Mouse (Mus musculus) liver, embryonic 14.5 days (tissue): Measurements from ENCODE around the gene Rbm6. TPM values are rescaled to one million over a fixed set of nuclear protein-coding genes. Genes with fewer than 3 reads are reported as not detected.

ENCODE experiments used
- ATAC-seq: fragments of 200-750 bp; cut with Nextera tagmentation; 2 replicates; pipeline ENCODE4 v1.8.0; 2017; ENCODE audit warnings: moderate number of reproducible peaks, mild to moderate bottlenecking, moderate library complexity; ENCODE audit not compliant: insufficient read depth
- DNase-seq, 3 experiments: peaks; one replicate each; pipeline ENCODE4 v3.0.0-alpha.2; 2012 to 2013; ENCODE audit warnings: low read depth in 3 of 3, low spot score in 3 of 3
- H3K27ac ChIP-seq: fragments of 300-500 bp; sonication (generic); 2 replicates; pipeline ENCODE4 v1.5.1; 2014; ENCODE audit warnings: moderate library complexity, mild to moderate bottlenecking, control low read depth, inconsistent platforms
- H3K27me3 ChIP-seq: fragments of 300-500 bp; sonication (generic); 2 replicates; pipeline ENCODE4 v1.6.1; 2014; ENCODE audit warnings: mild to moderate bottlenecking, low read length, moderate library complexity; ENCODE audit not compliant: control insufficient read depth, insufficient read depth
- H3K36me3 ChIP-seq: fragments of 300-500 bp; sonication (generic); replicated peaks from 2 replicates; pipeline ENCODE4 v1.6.1; 2014; ENCODE audit warnings: low read depth; ENCODE audit not compliant: control insufficient read depth, insufficient read depth
- H3K4me1 ChIP-seq, 2 experiments: fragments of 200-500 bp in 1 of 2; fragments of 300-500 bp in 1 of 2; sonication (generic) in 1 of 2; replicated peaks; 2 replicates each; pipeline ENCODE4 v1.6.1; 2012 to 2014; ENCODE audit warnings: antibody characterized with exemption in 1 of 2, inconsistent platforms in 1 of 2, low read length in 1 of 2; ENCODE audit not compliant: control insufficient read depth in 2 of 2, insufficient read depth in 2 of 2
- H3K4me2 ChIP-seq: fragments of 300-500 bp; sonication (generic); 2 replicates; pipeline ENCODE4 v1.6.1; 2014; ENCODE audit warnings: low read depth, mild to moderate bottlenecking, control low read depth, moderate library complexity
- H3K4me3 ChIP-seq, 2 experiments: fragments of 200-500 bp in 1 of 2; fragments of 300-500 bp in 1 of 2; sonication (generic) in 1 of 2; 2 replicates each; pipeline ENCODE4 v1.5.1; 2012 to 2014; ENCODE audit warnings: low read depth in 2 of 2, low read length in 2 of 2, mild to moderate bottlenecking in 2 of 2, control low read depth in 1 of 2, inconsistent platforms in 1 of 2, moderate library complexity in 1 of 2; ENCODE audit not compliant: insufficient read depth in 1 of 2
- H3K9ac ChIP-seq: fragments of 300-500 bp; sonication (generic); replicated peaks from 2 replicates; pipeline ENCODE4 v1.6.1; 2014; ENCODE audit warnings: mild to moderate bottlenecking, control low read depth, moderate library complexity
- H3K9me3 ChIP-seq: fragments of 300-500 bp; sonication (generic); 2 replicates; pipeline ENCODE4 v1.6.1; 2016; ENCODE audit warnings: low read length, mixed read lengths; ENCODE audit not compliant: control insufficient read depth
- CTCF ChIP-seq: IDR thresholded peaks from 2 replicates; pipeline ENCODE4 v1.5.1; 2016; ENCODE audit warnings: antibody characterized with exemption, low read depth, control low read depth
- EP300 ChIP-seq: IDR thresholded peaks from 2 replicates; pipeline ENCODE4 v1.6.1; 2016; ENCODE audit warnings: antibody characterized with exemption, low read depth
- WGBS: fragments of 180-500 bp; shearing (Covaris S2); extraction: QIAGEN DNeasy Blood & Tissue Kit; methylation state at CpG from one replicate; pipeline ENCODE4 v1.1.7; 2014; ENCODE audit not compliant: insufficient replicate concordance; 5-methylcytosine and 5-hydroxymethylcytosine counted together
- polyA plus RNA-seq, 2 experiments: library from polyadenylated mRNA; depleted of rRNA in 1 of 2; stranded (reverse) in 1 of 2; unstranded in 1 of 2; fragments of >200 nt; fragmentation: Nextera tagmentation in 1 of 2; extraction: Ambion mirVana in 1 of 2; gene quantifications; 2 replicates each; pipeline versions ENCODE4 v1.2.1 to v1.2.3; 2012 to 2014

Rbm6 gene
- polyA plus RNA-seq, 2 experiments, result 18.9 to 20.9 TPM

DNA sequence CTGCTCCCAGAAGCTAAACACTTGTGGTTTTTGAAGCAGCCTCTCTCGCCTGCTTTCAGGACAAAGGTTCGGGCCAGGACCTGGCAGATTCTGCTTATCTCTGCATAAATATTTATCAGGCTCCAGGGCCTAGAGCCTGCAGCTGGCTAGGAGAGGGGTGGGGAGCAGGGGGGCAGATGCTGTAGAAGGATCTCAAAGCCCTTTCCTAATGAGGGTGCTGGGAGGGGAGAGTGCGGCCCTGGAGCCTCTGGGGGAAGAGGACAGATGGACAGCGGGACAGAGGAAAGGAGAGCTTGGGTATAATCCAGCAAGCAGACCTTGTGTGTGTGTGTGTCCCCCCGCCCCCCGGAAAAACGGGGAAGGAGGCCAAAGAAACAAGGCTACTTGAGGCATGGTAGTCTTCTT, 138.5 kb downstream of the Rbm6 start:
- no peak for DNase-seq
- Histone ChIP-seq H3K36me3 (peaks cover 14% of the 10 kb centered on the region), H3K4me2 (no peak overlapping the region), H3K9ac (no peak overlapping the region), H3K27ac (no peak overlapping the region), H3K27me3 (peaks cover 23% of the 10 kb centered on the region), H3K4me1 (peaks cover 0 to 19% of the 10 kb centered on the region in 2 experiments; a peak in 2 of 4 replicates), H3K4me3 (no peak overlapping the region), H3K9me3 (no peaks in the 10 kb centered on the region)
- no peak for ATAC-seq
- no peak for TF ChIP-seq CTCF
- WGBS, result 31% methylated on average over 7 of the region's 7 CpGs

DNA sequence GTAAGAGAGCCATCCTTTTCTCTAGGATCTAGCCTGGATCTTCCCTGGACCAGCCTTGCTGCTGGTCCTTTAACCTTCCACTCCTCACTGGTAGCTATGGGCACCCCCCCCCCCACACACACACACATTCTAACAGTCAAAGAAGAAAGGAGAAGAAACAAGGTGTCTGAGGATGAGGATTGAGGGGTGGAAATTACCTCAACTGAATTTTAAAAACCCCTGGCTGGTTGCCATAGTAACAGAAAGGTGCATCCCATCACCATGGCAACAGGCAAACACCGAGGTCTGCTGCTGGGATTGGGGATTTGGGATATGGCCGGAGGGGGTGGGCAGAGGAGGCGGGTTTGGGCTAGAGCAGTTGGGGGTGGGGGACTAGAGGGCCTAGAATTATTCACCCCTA, 143.3 kb downstream of the Rbm6 start:
- Histone ChIP-seq H3K4me2 (no peak overlapping the region), H3K9me3 (no peaks in the 10 kb centered on the region), H3K36me3 (no peaks in the 10 kb centered on the region), H3K27me3 (peaks cover 2% of the 10 kb centered on the region; the same call in 1 of the 2 replicates), H3K27ac (no peak overlapping the region), H3K4me1 (peaks cover 0 to 4% of the 10 kb centered on the region in 2 experiments; a peak in 2 of 4 replicates), H3K9ac (no peak overlapping the region), H3K4me3 (no peak overlapping the region)
- WGBS, result 50% methylated on average over 3 of the region's 3 CpGs
- no peak for DNase-seq
- TF ChIP-seq CTCF (no peak), EP300 (no peak)
- ATAC-seq, result no peak

DNA sequence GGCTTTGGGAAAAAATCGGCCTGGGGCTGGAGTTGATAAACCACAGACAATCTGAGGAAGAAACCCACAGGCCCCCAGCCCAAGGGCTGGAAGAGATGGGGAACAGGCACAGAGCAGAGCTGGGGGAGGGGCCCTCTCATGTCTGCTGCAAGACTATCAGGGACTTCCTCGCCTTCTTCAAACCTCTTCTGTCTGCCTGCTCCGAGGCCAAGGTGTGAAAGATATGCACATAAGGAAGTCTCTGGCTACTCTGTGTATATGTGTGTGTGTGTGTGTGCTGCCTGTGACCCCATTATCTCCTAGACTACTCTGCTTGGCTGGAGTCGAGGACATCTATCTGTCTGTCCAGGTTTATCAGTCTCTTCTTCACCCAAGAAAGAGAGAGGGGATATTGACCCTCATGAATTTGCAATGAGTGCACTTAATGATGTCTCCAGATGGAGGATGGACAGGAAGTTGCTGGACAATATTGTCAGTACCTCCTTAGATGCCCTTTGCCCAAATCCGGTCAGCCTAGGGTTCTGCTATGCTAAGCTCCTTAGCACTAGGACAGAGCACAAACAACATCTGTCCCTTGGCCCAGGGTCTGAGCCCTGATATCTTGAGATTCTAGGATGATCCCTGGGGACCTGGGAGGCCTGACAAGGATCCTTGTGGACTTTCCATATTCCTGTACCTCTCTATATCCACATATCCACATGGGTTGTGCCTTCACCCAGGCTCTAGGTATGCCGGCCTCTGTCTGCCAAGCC, 143.9 kb downstream of the Rbm6 start:
- H3K4me2 ChIP-seq, result no peak overlapping the region
- peaks cover 0 to 9% of the 10 kb centered on the region in 2 experiments; a peak in 2 of 4 replicates for H3K4me1 ChIP-seq
- no peaks in the 10 kb centered on the region for H3K9me3 ChIP-seq
- no peaks in the 10 kb centered on the region for H3K36me3 ChIP-seq
- H3K27me3 ChIP-seq, result no peaks in the 10 kb centered on the region
- no peak for DNase-seq
- ATAC-seq, result no peak
- WGBS, result 28% methylated on average over 6 of the region's 6 CpGs
- no peak overlapping the region for H3K27ac ChIP-seq
- H3K9ac ChIP-seq, result no peak overlapping the region
- no peak overlapping the region for H3K4me3 ChIP-seq
- TF ChIP-seq EP300 (no peak), CTCF (no peak)

DNA sequence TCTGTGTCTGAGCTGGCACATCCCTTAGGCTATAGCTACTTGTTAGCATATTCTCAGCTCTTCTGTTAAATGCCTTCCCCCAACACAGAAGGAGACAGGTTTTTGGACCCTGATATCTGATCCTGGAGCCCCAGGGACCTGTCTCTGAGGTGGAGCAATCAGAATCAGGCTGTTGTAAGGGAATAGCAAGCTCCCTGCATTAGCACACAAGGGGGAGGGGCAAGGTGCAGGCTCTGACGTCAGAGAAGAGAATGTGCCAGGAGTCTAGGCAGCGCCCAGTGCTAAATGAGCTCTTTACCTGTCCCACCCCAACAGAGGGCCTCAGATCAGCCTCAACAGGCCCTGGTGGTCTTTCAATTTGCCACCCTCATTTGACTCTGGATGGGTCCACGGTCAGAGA, 146.0 kb downstream of the Rbm6 start:
- Histone ChIP-seq H3K27ac (no peak overlapping the region), H3K4me3 (no peak overlapping the region), H3K9ac (no peak overlapping the region), H3K9me3 (no peaks in the 10 kb centered on the region), H3K4me1 (peaks cover 0 to 17% of the 10 kb centered on the region in 2 experiments; a peak in 2 of 4 replicates), H3K27me3 (no peaks in the 10 kb centered on the region), H3K4me2 (no peak overlapping the region), H3K36me3 (no peaks in the 10 kb centered on the region)
- TF ChIP-seq CTCF (no peak), EP300 (no peak)
- ATAC-seq (no peak), DNase-seq (no peak)
- 52% methylated on average over 3 of the region's 3 CpGs for WGBS

DNA sequence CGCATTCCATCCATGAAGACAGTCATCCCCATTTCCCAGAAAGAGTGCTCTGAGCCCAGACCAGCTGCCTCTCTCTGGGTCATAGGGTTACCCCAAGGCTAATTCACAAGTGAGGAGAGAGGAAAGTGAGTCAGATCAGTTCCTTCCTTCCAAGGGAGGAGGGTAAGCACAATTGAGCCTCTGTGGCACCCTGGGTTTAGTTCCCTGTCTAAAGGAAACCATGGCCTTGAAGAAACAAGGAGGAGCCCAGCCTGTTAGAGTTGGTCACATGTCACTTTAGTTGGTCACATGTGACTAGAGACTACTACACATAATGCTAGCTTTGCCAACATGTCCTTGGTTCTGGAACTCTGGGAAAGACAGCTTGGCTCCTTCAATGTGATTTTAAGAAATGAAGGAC, 148.2 kb downstream of the Rbm6 start:
- Histone ChIP-seq H3K4me2 (no peak overlapping the region), H3K27me3 (no peaks in the 10 kb centered on the region; the same call in 1 of the 2 replicates), H3K4me3 (no peak overlapping the region), H3K4me1 (peaks cover 0 to 17% of the 10 kb centered on the region in 2 experiments; a peak in 2 of 4 replicates), H3K9me3 (no peaks in the 10 kb centered on the region), H3K9ac (no peak overlapping the region), H3K36me3 (no peaks in the 10 kb centered on the region), H3K27ac (no peak overlapping the region)
- no peak for ATAC-seq
- 74% methylated on average over 1 of the region's 1 CpGs for WGBS
- TF ChIP-seq EP300 (no peak), CTCF (no peak)
- DNase-seq, result no peak
